Mouse (Mus musculus) mouse trophoblast stem cell (cell line): Measurements from ENCODE around the gene Ubxn7.

ENCODE experiments used
- in situ Hi-C, 2 experiments: fragments of 300-500 bp; cut with MseI, MboI; formaldehyde crosslinking; loops; 2 replicates in 1 of 2; 3 replicates in 1 of 2; pipeline ENCODE4 v1.15.1; 2025

Gene Ubxn7

GRCm38 (mm10) chr16:32433138-32433537 lies 101.1 kb downstream of the Ubxn7 start:
- in situ Hi-C loops, result no loop called here

- in situ Hi-C loops, result no loop called here
Measured at GRCm38 (mm10) chr16:32434066-32434465, 102.0 kb downstream of the Ubxn7 start.

- in situ Hi-C loops, result no loop called here
Measured at GRCm38 (mm10) chr16:32434691-32435090, 102.6 kb downstream of the Ubxn7 start.

- in situ Hi-C loops, result no loop called here
Measured at GRCm38 (mm10) chr16:32436657-32437056, 104.6 kb downstream of the Ubxn7 start.

GRCm38 (mm10) chr16:32437266-32437665 lies 105.2 kb downstream of the Ubxn7 start:
- in situ Hi-C loops, result no loop called here

- in situ Hi-C loops, result no loop called here
Measured at GRCm38 (mm10) chr16:32441432-32441831, 109.4 kb downstream of the Ubxn7 start.
